ENCODE assay signal across 7 mouse cellular contexts in the genomic region with DNA sequence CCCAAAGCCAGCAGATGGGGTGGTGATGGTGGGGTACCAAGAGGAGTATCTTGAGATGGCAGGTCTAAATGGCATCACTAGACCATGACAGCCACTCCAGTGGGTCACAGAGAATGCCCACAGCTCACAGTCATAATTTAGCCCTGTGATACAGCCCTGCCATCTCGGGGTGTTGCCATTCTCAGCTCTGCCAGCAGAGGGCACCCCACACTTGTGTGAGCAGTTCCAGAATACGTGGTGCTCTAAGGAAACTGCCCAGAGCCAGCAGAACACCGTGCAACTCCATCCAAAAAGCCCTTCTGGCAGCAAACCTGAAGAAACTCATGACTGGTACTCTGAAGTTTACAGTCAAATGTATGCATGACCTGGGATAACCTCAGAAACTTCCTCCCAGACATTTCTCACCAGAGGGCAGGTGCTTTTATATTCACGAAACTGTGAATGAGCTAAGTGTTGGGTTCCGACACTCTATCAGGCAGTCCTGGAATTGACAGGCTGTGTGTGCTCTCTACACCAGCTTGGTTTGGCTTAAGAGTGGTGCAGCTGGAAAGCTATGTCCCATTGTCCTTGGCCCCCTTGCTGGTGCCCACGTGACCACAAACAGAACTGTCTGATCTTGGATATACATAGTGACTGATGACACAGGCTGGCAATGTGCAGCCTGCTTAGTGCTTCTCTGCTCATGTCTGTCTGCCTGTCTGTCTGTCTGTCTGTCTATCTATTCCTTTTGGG. TPM values are rescaled to one million over a fixed set of nuclear protein-coding genes. Genes with fewer than 3 reads are reported as not detected.
A peak's percentile ranks its signal among the peaks of the same experiment; 100 is the strongest.
DNase-seq lines count a peak whose midpoint lies in the region; ATAC-seq lines count a peak whose summit lies in the region.

No protein-coding gene starts in this region.

- peaks cover 2% of the 10 kb centered on the region for H3K4me1 ChIP-seq in intestine, embryonic 16.5 days (ENCODE audit: control insufficient read depth, insufficient read depth, low read length)
- no peaks in the 10 kb centered on the region; the same call in 1 of the 2 replicates for H3K4me1 ChIP-seq in midbrain, embryonic 11.5 days (ENCODE audit: control insufficient read depth, insufficient read depth, low read length)

- H3K4me2 ChIP-seq in intestine, embryonic 16.5 days (ENCODE audit: low read depth, low read length) = no peak overlapping the region
- no peak overlapping the region for H3K4me2 ChIP-seq in midbrain, embryonic 11.5 days

- H3K4me3 ChIP-seq in intestine, embryonic 16.5 days (ENCODE audit: low read length) = no peak overlapping the region
- no peak overlapping the region for H3K4me3 ChIP-seq in midbrain, embryonic 11.5 days (ENCODE audit: low read depth, low read length)

- no peaks in the 10 kb centered on the region for H3K36me3 ChIP-seq in intestine, embryonic 16.5 days (ENCODE audit: control insufficient read depth, insufficient read depth, low read length)
- no peaks in the 10 kb centered on the region; the same call in 1 of the 2 replicates for H3K36me3 ChIP-seq in midbrain, embryonic 11.5 days (ENCODE audit: control insufficient read depth, insufficient read depth, low read length)

- 39% methylated on average over 6 of the region's 6 CpGs for WGBS in intestine, embryonic 16.5 days
- WGBS in midbrain, embryonic 11.5 days = 44% methylated on average over 6 of the region's 6 CpGs

- no peak overlapping the region for H3K9ac ChIP-seq in intestine, embryonic 16.5 days (ENCODE audit: low read depth, low read length)
- no peak overlapping the region for H3K9ac ChIP-seq in midbrain, embryonic 11.5 days (ENCODE audit: low read length)

- H3K27ac ChIP-seq in intestine, embryonic 16.5 days (ENCODE audit: low read length) = no peak overlapping the region
- no peak overlapping the region for H3K27ac ChIP-seq in midbrain, embryonic 11.5 days (ENCODE audit: low read depth, low read length)

- intact Hi-C loops in left cerebral cortex, postnatal 25 days (cut with DNase I) = loop anchor here (1.0 to 5.0 kb wide), 3 partner anchors 87 to 181 kb away; no protein-coding TSS in a partner anchor

- ATAC-seq in granulocyte monocyte progenitor cell, adult 5-6 weeks (replicated peaks; ENCODE audit: poor library complexity, severe bottlenecking) = peak; percentile 77
- ATAC-seq in intestine, embryonic 16.5 days = peak; percentile 57
- peak; percentile 66 for ATAC-seq in midbrain, embryonic 11.5 days (ENCODE audit: low FRiP score)

- DNase-seq in adrenal gland, adult 2 months = peak; percentile 89
- DNase-seq in embryo, embryonic 10.5 days (ENCODE audit: low spot score) = peak; percentile 88
- DNase-seq in left cerebral cortex, postnatal 25 days (ENCODE audit: low spot score in 2 of 2) = peak; percentile 86 to 93
- peak; percentile 98 for DNase-seq in midbrain, embryonic 11.5 days (ENCODE audit: low spot score, missing footprints)
- peak; percentile 62 for DNase-seq in spleen, adult 12 weeks (ENCODE audit: low spot score)

- H3K9me3 ChIP-seq in intestine, embryonic 16.5 days (ENCODE audit: control insufficient read depth, low read length) = no peaks in the 10 kb centered on the region
- H3K9me3 ChIP-seq in midbrain, embryonic 11.5 days (ENCODE audit: control insufficient read depth, low read length) = no peaks in the 10 kb centered on the region

- no peaks in the 10 kb centered on the region for H3K27me3 ChIP-seq in intestine, embryonic 16.5 days (replicated peaks; ENCODE audit: control insufficient read depth, insufficient read depth, low read length)
- no peaks in the 10 kb centered on the region for H3K27me3 ChIP-seq in midbrain, embryonic 11.5 days (ENCODE audit: control insufficient read depth, insufficient read depth, low read length)

RNA-seq across cellular contexts. Expression of a gene that starts 55.2 kb away (rescaled TPM):
- 10 to 100 TPM in 1 of 2 experiments, 1 to 10 TPM in 1; 8.9 to 16.1 TPM for total RNA-seq in adrenal gland, adult 2 months (2021)
- 19.6 and 24.4 TPM in 2 replicates for polyA plus RNA-seq in adrenal gland, adult 2 months (2012; rRNA removed)
- 5.1 and 5.7 TPM in 2 replicates for total RNA-seq in granulocyte monocyte progenitor cell, adult 5-6 weeks (2014; fragmentation: Nextera tagmentation)
- 1.6 and 4.4 TPM in 2 replicates for total RNA-seq in granulocyte monocyte progenitor cell, adult 5-6 weeks (2017)
- polyA plus RNA-seq in intestine, embryonic 16.5 days (2015; fragmentation: Nextera tagmentation; extraction: Ambion mirVana) = 24.3 and 26.1 TPM in 2 replicates
- 10 to 100 TPM; 10.5 to 11.9 TPM for total RNA-seq in left cerebral cortex, postnatal 25 days (2021)
- 2.6 and 3.3 TPM in 2 replicates for polyA plus RNA-seq in midbrain, embryonic 11.5 days (2014; fragmentation: Nextera tagmentation; extraction: Ambion mirVana)
